Mouse (Mus musculus): ENCODE measurements around the gene Olfr625-ps1. TPM values are rescaled to one million over a fixed set of nuclear protein-coding genes. Genes with fewer than 3 reads are reported as not detected.

Gene Olfr625-ps1
- polyA plus RNA-seq, 2 experiments: not detected

DNA sequence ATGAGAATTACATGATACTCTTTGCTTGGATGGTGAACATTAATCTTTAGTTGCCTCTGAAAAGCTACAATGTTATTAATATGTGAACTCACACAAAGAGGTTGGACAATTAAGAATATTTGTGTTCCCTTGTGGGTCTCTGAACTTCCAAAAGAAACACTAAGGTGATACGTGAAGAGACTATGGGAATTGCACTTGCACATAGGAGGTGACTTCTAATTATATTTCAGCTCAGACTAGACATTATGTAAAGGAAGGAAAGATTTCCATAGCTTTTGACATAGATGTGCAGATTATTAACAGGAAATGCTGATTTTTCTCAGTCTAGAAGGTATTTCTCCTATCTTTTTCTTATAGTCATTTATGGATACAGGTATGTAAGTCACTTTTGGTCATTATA lies 47.6 kb downstream of the Olfr625-ps1 start, which contains the start of gene Olfr628:
Gene Olfr628, plus strand, starts transcription at position 301 of the 400 bp plus-strand sequence.
- WGBS (ENCODE audit: insufficient replicate concordance): 60% methylated on average over 1 of the region's 1 CpGs
- no peak for TF ChIP-seq CTCF (IDR thresholded peaks at IDR 0.05; ENCODE audit: low read depth)
- TF ChIP-seq EP300 (IDR thresholded peaks at IDR 0.05; ENCODE audit: low read depth): no peak

More for the DNA sequence above, 47.6 kb downstream of the Olfr625-ps1 start, which contains the start of gene Olfr628:
- Histone ChIP-seq H3K27ac (no peak within 1 kb of the TSS), H3K4me3 (ENCODE audit: insufficient read depth in 1 of 2, low read depth in 2 of 2, low read length in 2 of 2) (no peak within 1 kb of the TSS), H3K27me3 (ENCODE audit: control insufficient read depth, insufficient read depth, low read length) (no peaks in the 10 kb centered on the region), H3K9ac (replicated peaks) (no peak within 1 kb of the TSS), H3K9me3 (ENCODE audit: control insufficient read depth, low read length) (no peaks in the 10 kb centered on the region), H3K4me1 (replicated peaks; ENCODE audit: control insufficient read depth in 2 of 2, insufficient read depth in 2 of 2, low read length in 1 of 2) (no peaks in the 10 kb centered on the region), H3K4me2 (ENCODE audit: low read depth) (no peak within 1 kb of the TSS), H3K36me3 (replicated peaks; ENCODE audit: control insufficient read depth, insufficient read depth, low read depth) (no peaks in the 10 kb centered on the region)
- DNase-seq (ENCODE audit: low read depth in 3 of 3, low spot score in 3 of 3) (no peak), ATAC-seq (ENCODE audit: insufficient read depth) (no peak)

Other genes starting within 250 kb of the Olfr625-ps1 start
Only the 30 nearest of the 34 such genes appear.
- not detected in 2 replicates for gene Olfr607, start 218.6 kb upstream of the Olfr625-ps1 start, polyA plus RNA-seq (2012; rRNA removed)
- gene Olfr607, start 218.6 kb upstream of the Olfr625-ps1 start, polyA plus RNA-seq (2014; fragmentation: Nextera tagmentation; extraction: Ambion mirVana): not detected in 2 replicates
- not detected in 2 replicates for gene Olfr608, start 212.8 kb upstream of the Olfr625-ps1 start, polyA plus RNA-seq (2012; rRNA removed)
- gene Olfr608, start 212.8 kb upstream of the Olfr625-ps1 start, polyA plus RNA-seq (2014; fragmentation: Nextera tagmentation; extraction: Ambion mirVana): not detected in 2 replicates
- gene Olfr609, start 184.7 kb upstream of the Olfr625-ps1 start, polyA plus RNA-seq (2012; rRNA removed): not detected in 2 replicates
- gene Olfr609, start 184.7 kb upstream of the Olfr625-ps1 start, polyA plus RNA-seq (2014; fragmentation: Nextera tagmentation; extraction: Ambion mirVana): not detected in 2 replicates
- not detected in 2 replicates for gene Olfr610, start 170.6 kb upstream of the Olfr625-ps1 start, polyA plus RNA-seq (2012; rRNA removed)
- not detected in 2 replicates for gene Olfr610, start 170.6 kb upstream of the Olfr625-ps1 start, polyA plus RNA-seq (2014; fragmentation: Nextera tagmentation; extraction: Ambion mirVana)
- not detected in 2 replicates for gene Olfr611, start 161.9 kb upstream of the Olfr625-ps1 start, polyA plus RNA-seq (2012; rRNA removed)
- gene Olfr611, start 161.9 kb upstream of the Olfr625-ps1 start, polyA plus RNA-seq (2014; fragmentation: Nextera tagmentation; extraction: Ambion mirVana): not detected in 2 replicates
- gene Olfr612, start 140.0 kb upstream of the Olfr625-ps1 start, polyA plus RNA-seq (2012; rRNA removed): not detected in 2 replicates
- gene Olfr612, start 140.0 kb upstream of the Olfr625-ps1 start, polyA plus RNA-seq (2014; fragmentation: Nextera tagmentation; extraction: Ambion mirVana): not detected in 2 replicates
- not detected in 2 replicates for gene Olfr613, start 134.6 kb upstream of the Olfr625-ps1 start, polyA plus RNA-seq (2012; rRNA removed)
- not detected in 2 replicates for gene Olfr613, start 134.6 kb upstream of the Olfr625-ps1 start, polyA plus RNA-seq (2014; fragmentation: Nextera tagmentation; extraction: Ambion mirVana)
- not detected in 2 replicates for gene Olfr615, start 126.6 kb upstream of the Olfr625-ps1 start, polyA plus RNA-seq (2012; rRNA removed)
- gene Olfr615, start 126.6 kb upstream of the Olfr625-ps1 start, polyA plus RNA-seq (2014; fragmentation: Nextera tagmentation; extraction: Ambion mirVana): not detected in 2 replicates
- gene Olfr616, start 113.6 kb upstream of the Olfr625-ps1 start, polyA plus RNA-seq (2012; rRNA removed): not detected in 2 replicates
- not detected in 2 replicates for gene Olfr616, start 113.6 kb upstream of the Olfr625-ps1 start, polyA plus RNA-seq (2014; fragmentation: Nextera tagmentation; extraction: Ambion mirVana)
- not detected in 2 replicates for gene Olfr617, start 109.7 kb upstream of the Olfr625-ps1 start, polyA plus RNA-seq (2012; rRNA removed)
- not detected in 2 replicates for gene Olfr617, start 109.7 kb upstream of the Olfr625-ps1 start, polyA plus RNA-seq (2014; fragmentation: Nextera tagmentation; extraction: Ambion mirVana)
- gene Olfr618, start 92.6 kb upstream of the Olfr625-ps1 start, polyA plus RNA-seq (2012; rRNA removed): not detected in 2 replicates
- gene Olfr618, start 92.6 kb upstream of the Olfr625-ps1 start, polyA plus RNA-seq (2014; fragmentation: Nextera tagmentation; extraction: Ambion mirVana): not detected in 2 replicates
- gene Olfr619, start 82.1 kb upstream of the Olfr625-ps1 start, polyA plus RNA-seq (2012; rRNA removed): not detected in 2 replicates
- not detected in 2 replicates for gene Olfr619, start 82.1 kb upstream of the Olfr625-ps1 start, polyA plus RNA-seq (2014; fragmentation: Nextera tagmentation; extraction: Ambion mirVana)
- not detected in 2 replicates for gene Olfr620, start 70.2 kb upstream of the Olfr625-ps1 start, polyA plus RNA-seq (2012; rRNA removed)
- gene Olfr620, start 70.2 kb upstream of the Olfr625-ps1 start, polyA plus RNA-seq (2014; fragmentation: Nextera tagmentation; extraction: Ambion mirVana): not detected in 2 replicates
- gene Olfr622, start 40.0 kb upstream of the Olfr625-ps1 start, polyA plus RNA-seq (2012; rRNA removed): not detected in 2 replicates
- gene Olfr622, start 40.0 kb upstream of the Olfr625-ps1 start, polyA plus RNA-seq (2014; fragmentation: Nextera tagmentation; extraction: Ambion mirVana): not detected in 2 replicates
- not detected in 2 replicates for gene Olfr623, start 19.0 kb upstream of the Olfr625-ps1 start, polyA plus RNA-seq (2012; rRNA removed)
- not detected in 2 replicates for gene Olfr623, start 19.0 kb upstream of the Olfr625-ps1 start, polyA plus RNA-seq (2014; fragmentation: Nextera tagmentation; extraction: Ambion mirVana)
- 0.01 TPM in 2 replicates for gene Olfr624, start 11.5 kb upstream of the Olfr625-ps1 start, polyA plus RNA-seq (2012; rRNA removed)
- not detected in 2 replicates for gene Olfr624, start 11.5 kb upstream of the Olfr625-ps1 start, polyA plus RNA-seq (2014; fragmentation: Nextera tagmentation; extraction: Ambion mirVana)
- gene Olfr243, start 32.0 kb downstream of the Olfr625-ps1 start, polyA plus RNA-seq (2012; rRNA removed): not detected in 2 replicates
- not detected in 2 replicates for gene Olfr243, start 32.0 kb downstream of the Olfr625-ps1 start, polyA plus RNA-seq (2014; fragmentation: Nextera tagmentation; extraction: Ambion mirVana)
- gene Olfr628, start 47.7 kb downstream of the Olfr625-ps1 start, polyA plus RNA-seq (2012; rRNA removed): not detected in 2 replicates
- not detected in 2 replicates for gene Olfr628, start 47.7 kb downstream of the Olfr625-ps1 start, polyA plus RNA-seq (2014; fragmentation: Nextera tagmentation; extraction: Ambion mirVana)
- gene Olfr629, start 62.2 kb downstream of the Olfr625-ps1 start, polyA plus RNA-seq (2012; rRNA removed): 0.08 TPM in 1 of 2 replicates, not detected in the other
- gene Olfr629, start 62.2 kb downstream of the Olfr625-ps1 start, polyA plus RNA-seq (2014; fragmentation: Nextera tagmentation; extraction: Ambion mirVana): 0.18 and 0.22 TPM in 2 replicates
- 0.03 TPM in 2 replicates for gene Olfr630, start 74.6 kb downstream of the Olfr625-ps1 start, polyA plus RNA-seq (2012; rRNA removed)
- not detected in 2 replicates for gene Olfr630, start 74.6 kb downstream of the Olfr625-ps1 start, polyA plus RNA-seq (2014; fragmentation: Nextera tagmentation; extraction: Ambion mirVana)
- 0.01 TPM in 1 of 2 replicates, not detected in the other for gene Olfr69, start 88.9 kb downstream of the Olfr625-ps1 start, polyA plus RNA-seq (2012; rRNA removed)
- not detected in 2 replicates for gene Olfr69, start 88.9 kb downstream of the Olfr625-ps1 start, polyA plus RNA-seq (2014; fragmentation: Nextera tagmentation; extraction: Ambion mirVana)
- gene Olfr68, start 97.0 kb downstream of the Olfr625-ps1 start, polyA plus RNA-seq (2012; rRNA removed): 0.02 and 0.10 TPM in 2 replicates
- gene Olfr68, start 97.0 kb downstream of the Olfr625-ps1 start, polyA plus RNA-seq (2014; fragmentation: Nextera tagmentation; extraction: Ambion mirVana): 0.08 TPM in 1 of 2 replicates, not detected in the other
- 0.02 TPM in 1 of 2 replicates, not detected in the other for gene Olfr67, start 109.1 kb downstream of the Olfr625-ps1 start, polyA plus RNA-seq (2012; rRNA removed)
- gene Olfr67, start 109.1 kb downstream of the Olfr625-ps1 start, polyA plus RNA-seq (2014; fragmentation: Nextera tagmentation; extraction: Ambion mirVana): not detected in 2 replicates
- gene Hbb-bt, start 131.3 kb downstream of the Olfr625-ps1 start, polyA plus RNA-seq (2012; rRNA removed): 57,913 and 74,220 TPM in 2 replicates
- 62,702 and 66,320 TPM in 2 replicates for gene Hbb-bt, start 131.3 kb downstream of the Olfr625-ps1 start, polyA plus RNA-seq (2014; fragmentation: Nextera tagmentation; extraction: Ambion mirVana)
- gene Hbb-bs, start 145.4 kb downstream of the Olfr625-ps1 start, polyA plus RNA-seq (2012; rRNA removed): 195,474 and 209,901 TPM in 2 replicates
- gene Hbb-bs, start 145.4 kb downstream of the Olfr625-ps1 start, polyA plus RNA-seq (2014; fragmentation: Nextera tagmentation; extraction: Ambion mirVana): 126,713 and 131,477 TPM in 2 replicates
- gene Hbb-bh2, start 157.8 kb downstream of the Olfr625-ps1 start, polyA plus RNA-seq (2012; rRNA removed): 0.19 and 0.36 TPM in 2 replicates
- not detected in 2 replicates for gene Hbb-bh2, start 157.8 kb downstream of the Olfr625-ps1 start, polyA plus RNA-seq (2014; fragmentation: Nextera tagmentation; extraction: Ambion mirVana)
- gene Hbb-bh1, start 160.4 kb downstream of the Olfr625-ps1 start, polyA plus RNA-seq (2012; rRNA removed): 94.8 and 146 TPM in 2 replicates
- 155 and 211 TPM in 2 replicates for gene Hbb-bh1, start 160.4 kb downstream of the Olfr625-ps1 start, polyA plus RNA-seq (2014; fragmentation: Nextera tagmentation; extraction: Ambion mirVana)
- gene Hbb-y, start 170.5 kb downstream of the Olfr625-ps1 start, polyA plus RNA-seq (2012; rRNA removed): 361 and 394 TPM in 2 replicates
- gene Hbb-y, start 170.5 kb downstream of the Olfr625-ps1 start, polyA plus RNA-seq (2014; fragmentation: Nextera tagmentation; extraction: Ambion mirVana): 543 and 665 TPM in 2 replicates
- gene Olfr66, start 203.5 kb downstream of the Olfr625-ps1 start, polyA plus RNA-seq (2012; rRNA removed): 0.03 TPM in 1 of 2 replicates, not detected in the other
- not detected in 2 replicates for gene Olfr66, start 203.5 kb downstream of the Olfr625-ps1 start, polyA plus RNA-seq (2014; fragmentation: Nextera tagmentation; extraction: Ambion mirVana)
- gene Olfr64, start 211.8 kb downstream of the Olfr625-ps1 start, polyA plus RNA-seq (2012; rRNA removed): under 0.01 TPM in 1 of 2 replicates, not detected in the other
- gene Olfr64, start 211.8 kb downstream of the Olfr625-ps1 start, polyA plus RNA-seq (2014; fragmentation: Nextera tagmentation; extraction: Ambion mirVana): not detected in 2 replicates

Data from liver, embryonic 14.5 days (tissue).